Mouse (Mus musculus): ENCODE results near the gene I0C0044D17Rik. TPM values are rescaled to one million over a fixed set of nuclear protein-coding genes. Genes with fewer than 3 reads are reported as not detected.
"Not testable (repeated sequence)": the region's sequence is repeated elsewhere in the genome, so short reads cannot be mapped to it uniquely, and the experiment has no call there.

The I0C0044D17Rik gene
- total and polyA plus RNA-seq, 2 experiments from 2014 or later, result not detected

DNA sequence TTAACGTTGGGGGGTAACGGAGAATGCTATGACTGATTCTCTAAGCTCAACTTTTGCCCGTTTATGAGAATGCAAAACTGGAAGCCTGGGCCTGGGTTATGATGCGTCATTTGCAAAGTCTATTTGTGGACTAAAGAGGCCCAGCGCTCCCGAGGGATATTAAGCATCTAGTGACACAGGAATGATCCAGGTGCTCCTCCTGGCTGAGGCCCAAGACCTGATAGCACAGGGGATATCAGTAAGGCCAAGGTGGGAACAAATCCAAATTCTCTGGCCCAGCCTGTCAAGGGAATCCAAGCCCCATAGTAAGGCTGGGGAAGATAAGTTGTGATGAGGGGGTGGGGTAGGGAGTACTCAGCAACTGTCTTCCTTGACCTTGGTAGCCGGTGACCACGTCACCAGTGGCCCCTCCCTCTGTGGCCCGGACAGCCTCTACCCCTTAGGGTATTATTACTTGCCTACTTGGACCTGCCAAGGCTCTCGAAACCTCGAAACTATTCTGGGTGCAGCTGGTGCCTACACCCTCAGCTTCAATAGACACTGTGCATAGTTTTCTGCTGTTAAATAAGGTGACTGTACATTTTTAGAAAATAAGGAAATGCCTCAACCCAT is 33.5 kb upstream of the I0C0044D17Rik start:
- no peak for ATAC-seq
- H3K9ac ChIP-seq (replicated peaks; ENCODE audit: low read length), result no peak overlapping the region
- DNase-seq (ENCODE audit: low spot score), result no peak
- no peaks in the 10 kb centered on the region for H3K4me1 ChIP-seq (ENCODE audit: insufficient read depth, low read length)
- H3K27me3 ChIP-seq (ENCODE audit: insufficient read depth, low read length), result no peaks in the 10 kb centered on the region
- no peak for TF ChIP-seq CTCF (IDR thresholded peaks at IDR 0.05; ENCODE audit: low read depth)
- H3K9me3 ChIP-seq (ENCODE audit: low read length), result peaks cover 2% of the 10 kb centered on the region; the same call in 1 of the 2 replicates
- H3K4me2 ChIP-seq (ENCODE audit: low read depth, low read length), result no peak overlapping the region
- 75% methylated on average over 11 of the region's 11 CpGs for WGBS
- H3K4me3 ChIP-seq (ENCODE audit: low read length), result no peak overlapping the region
- no peak overlapping the region for H3K27ac ChIP-seq
- no peaks in the 10 kb centered on the region for H3K36me3 ChIP-seq (ENCODE audit: insufficient read depth, low read length)

DNA sequence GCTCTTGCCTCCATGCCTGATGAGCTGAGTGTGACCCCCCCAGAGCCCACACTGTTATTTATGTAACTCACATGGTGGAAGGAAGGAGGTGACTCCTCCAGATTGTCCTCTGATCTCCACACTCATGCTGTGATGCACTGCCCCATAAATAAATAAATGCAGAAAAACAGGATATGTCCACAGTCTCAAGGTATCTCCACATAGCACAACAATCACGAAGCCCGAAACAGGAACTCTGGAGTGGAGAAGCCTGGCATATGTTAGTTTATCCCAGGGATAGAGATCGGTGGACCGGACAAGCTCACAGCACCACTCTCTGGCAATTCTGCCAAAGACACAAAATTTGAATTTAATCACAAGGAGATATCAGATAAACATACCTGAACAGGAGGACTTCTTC is 30.3 kb upstream of the I0C0044D17Rik start:
- Histone ChIP-seq H3K27me3 (ENCODE audit: insufficient read depth, low read length) (no peaks in the 10 kb centered on the region), H3K4me1 (ENCODE audit: insufficient read depth, low read length) (no peaks in the 10 kb centered on the region), H3K36me3 (ENCODE audit: insufficient read depth, low read length) (no peaks in the 10 kb centered on the region), H3K4me2 (ENCODE audit: low read depth, low read length) (no peak overlapping the region), H3K9me3 (ENCODE audit: low read length) (no peaks in the 10 kb centered on the region), H3K27ac (no peak overlapping the region), H3K4me3 (ENCODE audit: low read length) (no peak overlapping the region), H3K9ac (replicated peaks; ENCODE audit: low read length) (no peak overlapping the region)
- TF ChIP-seq CTCF (IDR thresholded peaks at IDR 0.05; ENCODE audit: low read depth), result no peak
- WGBS, result 86% methylated on average over 4 of the region's 4 CpGs
- ATAC-seq, result no peak
- no peak for DNase-seq (ENCODE audit: low spot score)

DNA sequence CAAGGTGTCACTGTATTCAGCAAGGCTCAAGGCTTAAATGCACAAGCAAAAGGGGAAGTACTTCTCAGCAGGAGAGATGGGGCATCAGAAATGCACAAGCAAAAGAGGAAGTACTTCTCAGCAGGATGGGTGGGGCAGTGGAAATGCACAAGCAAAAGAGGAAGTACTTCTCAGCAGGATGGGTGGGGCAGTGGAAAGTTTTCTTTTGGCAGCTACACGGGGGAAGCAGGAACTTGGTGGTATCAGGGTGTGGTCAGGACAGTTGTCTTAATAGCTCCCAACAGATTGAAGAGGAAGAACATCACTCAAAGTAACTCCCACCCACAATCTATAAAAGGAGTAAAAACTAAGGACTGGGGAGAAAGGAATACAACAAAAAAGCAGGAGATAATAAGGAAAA is 26.8 kb upstream of the I0C0044D17Rik start:
- not testable (repeated sequence) for H3K4me1 ChIP-seq (ENCODE audit: insufficient read depth, low read length); H3K27ac ChIP-seq; H3K4me2 ChIP-seq (ENCODE audit: low read depth, low read length); ATAC-seq; H3K9ac ChIP-seq (replicated peaks; ENCODE audit: low read length); DNase-seq (ENCODE audit: low spot score); H3K9me3 ChIP-seq (ENCODE audit: low read length); H3K36me3 ChIP-seq (ENCODE audit: insufficient read depth, low read length); H3K4me3 ChIP-seq (ENCODE audit: low read length); H3K27me3 ChIP-seq (ENCODE audit: insufficient read depth, low read length)
- 67% methylated on average over 1 of the region's 1 CpGs for WGBS

DNA sequence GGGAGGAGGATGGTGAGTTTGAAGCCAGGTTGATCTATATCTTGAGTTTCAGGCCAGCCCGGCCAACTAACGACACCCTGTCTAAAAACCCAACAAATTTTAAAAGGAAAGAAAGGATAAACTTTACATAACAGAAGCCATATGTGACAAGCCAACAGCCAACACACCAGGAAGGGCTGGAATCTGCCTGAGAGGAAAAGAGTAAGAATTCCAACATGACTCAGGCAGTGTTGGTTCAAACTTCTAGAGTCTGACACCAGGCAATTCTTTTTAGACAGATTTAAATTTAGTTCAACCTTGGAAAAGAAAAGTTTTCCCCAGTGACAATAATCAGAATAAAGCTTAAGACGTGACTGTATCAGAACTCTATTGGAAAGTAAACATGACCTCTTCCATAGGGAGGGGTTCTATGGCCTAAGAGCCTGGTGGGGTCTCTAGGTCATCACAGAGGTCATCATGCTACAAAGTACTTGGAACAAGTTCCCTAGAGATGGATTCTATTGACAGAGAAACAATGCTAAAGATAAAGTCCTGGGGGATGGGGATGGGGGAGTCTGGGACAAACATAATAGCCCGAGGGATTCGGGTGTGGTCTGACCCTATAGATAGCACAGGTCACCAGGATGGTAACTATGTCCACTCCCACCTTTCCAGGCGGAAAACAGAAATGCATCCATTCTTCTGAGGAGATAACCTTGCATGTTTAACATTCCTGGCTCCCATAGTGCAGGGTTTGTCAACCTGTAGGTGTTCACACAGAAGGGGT is 23.7 kb upstream of the I0C0044D17Rik start:
- 74% methylated on average over 6 of the region's 6 CpGs for WGBS
- Histone ChIP-seq H3K4me3 (ENCODE audit: low read length) (no peak overlapping the region), H3K36me3 (ENCODE audit: insufficient read depth, low read length) (no peaks in the 10 kb centered on the region), H3K9ac (replicated peaks; ENCODE audit: low read length) (no peak overlapping the region), H3K27ac (no peak overlapping the region), H3K4me1 (ENCODE audit: insufficient read depth, low read length) (no peaks in the 10 kb centered on the region), H3K27me3 (ENCODE audit: insufficient read depth, low read length) (no peaks in the 10 kb centered on the region), H3K4me2 (ENCODE audit: low read depth, low read length) (no peak overlapping the region), H3K9me3 (ENCODE audit: low read length) (no peaks in the 10 kb centered on the region)
- DNase-seq (ENCODE audit: low spot score) (no peak), ATAC-seq (no peak)
- TF ChIP-seq CTCF (IDR thresholded peaks at IDR 0.05; ENCODE audit: low read depth), result no peak

DNA sequence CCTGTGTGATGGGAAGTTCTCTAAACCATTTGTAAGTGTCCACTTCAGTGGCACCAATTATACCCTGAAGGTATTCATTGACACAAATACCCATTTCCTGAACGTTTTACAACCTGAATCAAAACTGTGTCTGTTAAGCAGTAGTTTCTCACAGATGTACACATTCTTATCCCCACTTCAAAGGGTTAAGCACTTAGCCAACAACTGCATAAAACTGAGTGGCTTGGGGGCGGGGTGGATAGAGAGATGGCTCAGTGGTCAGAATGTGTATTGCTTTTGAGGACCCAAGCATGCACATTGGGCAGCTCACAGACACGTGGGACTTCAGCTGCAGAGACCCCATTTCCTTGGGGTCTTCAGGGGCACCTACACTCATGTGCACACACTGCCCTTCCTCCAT is 22.8 kb upstream of the I0C0044D17Rik start:
- no peaks in the 10 kb centered on the region for H3K27me3 ChIP-seq (ENCODE audit: insufficient read depth, low read length)
- H3K4me3 ChIP-seq (ENCODE audit: low read length), result no peak overlapping the region
- H3K36me3 ChIP-seq (ENCODE audit: insufficient read depth, low read length), result no peaks in the 10 kb centered on the region
- H3K27ac ChIP-seq, result no peak overlapping the region
- no peak for TF ChIP-seq CTCF (IDR thresholded peaks at IDR 0.05; ENCODE audit: low read depth)
- no peaks in the 10 kb centered on the region for H3K9me3 ChIP-seq (ENCODE audit: low read length)
- WGBS, result 63% methylated on average over 3 of the region's 3 CpGs
- no peak for DNase-seq (ENCODE audit: low spot score)
- H3K9ac ChIP-seq (replicated peaks; ENCODE audit: low read length), result no peak overlapping the region
- H3K4me1 ChIP-seq (ENCODE audit: insufficient read depth, low read length), result no peaks in the 10 kb centered on the region
- no peak for ATAC-seq
- no peak overlapping the region for H3K4me2 ChIP-seq (ENCODE audit: low read depth, low read length)

DNA sequence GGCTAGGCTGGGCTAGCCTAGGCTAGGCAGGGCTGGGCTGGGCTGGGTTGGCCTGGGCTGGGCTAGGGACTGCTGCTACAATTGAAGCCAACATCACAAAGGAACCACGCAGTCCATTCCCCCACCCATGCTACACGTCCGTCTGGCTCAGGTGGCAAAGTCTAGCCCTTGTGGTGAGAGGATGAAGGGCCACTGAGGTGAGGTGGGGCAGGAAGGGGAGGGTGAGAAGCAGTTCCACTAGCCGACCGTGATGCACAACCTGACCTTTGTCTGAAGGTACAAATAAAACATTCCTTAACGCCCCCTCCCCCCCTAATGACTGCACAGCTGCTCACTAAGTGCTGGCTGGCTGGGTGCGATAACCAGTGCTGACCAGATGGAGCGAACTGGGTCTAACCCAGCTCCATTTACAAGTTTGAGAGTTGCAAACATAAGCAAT is 22.1 kb upstream of the I0C0044D17Rik start:
- Histone ChIP-seq H3K27ac (no peak overlapping the region), H3K4me1 (ENCODE audit: insufficient read depth, low read length) (no peaks in the 10 kb centered on the region), H3K9ac (replicated peaks; ENCODE audit: low read length) (no peak overlapping the region), H3K36me3 (ENCODE audit: insufficient read depth, low read length) (no peaks in the 10 kb centered on the region), H3K4me3 (ENCODE audit: low read length) (no peak overlapping the region), H3K27me3 (ENCODE audit: insufficient read depth, low read length) (no peaks in the 10 kb centered on the region), H3K4me2 (ENCODE audit: low read depth, low read length) (no peak overlapping the region), H3K9me3 (ENCODE audit: low read length) (no peaks in the 10 kb centered on the region)
- no peak for TF ChIP-seq CTCF (IDR thresholded peaks at IDR 0.05; ENCODE audit: low read depth)
- DNase-seq (ENCODE audit: low spot score), result no peak
- 0 out of 2 replicates have a peak, but pooled peaks have one; percentile 21 for ATAC-seq
- 75% methylated on average over 8 of the region's 8 CpGs for WGBS

DNA sequence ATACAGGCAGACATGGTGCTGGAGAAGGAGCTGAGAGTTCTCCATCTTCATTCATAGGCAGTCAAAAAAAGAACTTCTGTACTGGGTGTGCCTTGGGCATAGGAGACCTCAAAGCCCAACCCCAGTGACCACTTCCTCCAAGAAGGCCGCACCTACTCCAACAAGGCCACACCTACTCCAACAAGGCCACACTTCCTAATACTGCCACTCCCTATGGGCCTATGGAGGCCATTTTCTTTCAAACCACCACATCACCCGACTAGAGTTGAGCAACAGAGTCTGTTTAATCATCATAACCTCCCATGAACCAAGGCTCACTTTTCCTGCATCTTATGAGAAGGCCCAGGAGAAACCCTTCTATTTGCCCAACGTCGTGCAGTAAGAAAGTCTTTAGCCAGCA is 21.6 kb upstream of the I0C0044D17Rik start:
- H3K4me2 ChIP-seq (ENCODE audit: low read depth, low read length), result no peak overlapping the region
- DNase-seq (ENCODE audit: low spot score), result no peak
- no peaks in the 10 kb centered on the region for H3K9me3 ChIP-seq (ENCODE audit: low read length)
- no peak overlapping the region for H3K9ac ChIP-seq (replicated peaks; ENCODE audit: low read length)
- H3K36me3 ChIP-seq (ENCODE audit: insufficient read depth, low read length), result no peaks in the 10 kb centered on the region
- H3K4me1 ChIP-seq (ENCODE audit: insufficient read depth, low read length), result no peaks in the 10 kb centered on the region
- H3K4me3 ChIP-seq (ENCODE audit: low read length), result no peak overlapping the region
- no peak for TF ChIP-seq CTCF (IDR thresholded peaks at IDR 0.05; ENCODE audit: low read depth)
- 90% methylated on average over 4 of the region's 4 CpGs for WGBS
- no peaks in the 10 kb centered on the region for H3K27me3 ChIP-seq (ENCODE audit: insufficient read depth, low read length)
- no peak overlapping the region for H3K27ac ChIP-seq
- no peak for ATAC-seq
